Mouse (Mus musculus): ENCODE measurements around the gene Cdx2. TPM values are rescaled to one million over a fixed set of nuclear protein-coding genes. Genes with fewer than 3 reads are reported as not detected.
A peak's percentile ranks its signal among the peaks of the same experiment; 100 is the strongest.

Gene Cdx2
- polyA plus RNA-seq (2017; shearing (Covaris generic)), result not detected

DNA sequence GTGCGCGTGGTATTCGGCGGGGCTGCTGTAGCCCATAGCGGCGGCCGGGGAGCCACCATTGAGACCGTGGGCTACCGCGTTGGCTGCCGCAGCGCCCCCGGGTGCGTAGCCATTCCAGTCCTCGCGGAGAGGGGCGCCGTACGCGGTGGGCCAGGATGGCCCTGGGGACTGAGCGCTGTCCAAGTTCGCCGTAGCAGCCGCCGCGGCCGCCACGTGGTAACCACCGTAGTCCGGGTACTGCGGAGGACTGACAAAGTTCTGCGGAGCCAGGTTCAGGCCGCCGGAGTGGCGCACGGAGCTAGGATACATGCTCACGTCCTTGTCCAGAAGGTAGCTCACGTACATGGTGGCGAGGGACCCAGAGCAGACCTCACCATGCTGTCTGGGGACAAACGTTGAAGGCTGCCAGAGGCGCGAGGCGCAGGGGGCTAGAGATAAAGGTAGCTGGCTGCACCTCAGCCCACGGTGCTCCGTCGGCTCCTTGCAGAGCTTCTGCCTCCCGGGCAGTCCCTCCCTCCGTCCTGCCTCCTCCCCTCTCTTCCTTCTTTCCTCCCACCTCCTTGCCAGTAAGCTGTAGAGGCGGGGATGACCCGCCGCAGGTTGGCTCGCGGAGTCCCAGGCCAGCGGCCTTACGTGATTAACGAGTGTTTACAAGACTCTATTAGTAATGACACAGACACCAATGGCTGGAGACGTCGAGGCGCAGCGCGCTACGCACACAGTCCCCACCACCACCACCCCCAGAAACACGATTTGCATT, at the start of gene Cdx2:
TSS of gene Cdx2 (minus strand) at position 633 of the 760 bp plus-strand sequence.
- ATAC-seq, result no peak

DNA sequence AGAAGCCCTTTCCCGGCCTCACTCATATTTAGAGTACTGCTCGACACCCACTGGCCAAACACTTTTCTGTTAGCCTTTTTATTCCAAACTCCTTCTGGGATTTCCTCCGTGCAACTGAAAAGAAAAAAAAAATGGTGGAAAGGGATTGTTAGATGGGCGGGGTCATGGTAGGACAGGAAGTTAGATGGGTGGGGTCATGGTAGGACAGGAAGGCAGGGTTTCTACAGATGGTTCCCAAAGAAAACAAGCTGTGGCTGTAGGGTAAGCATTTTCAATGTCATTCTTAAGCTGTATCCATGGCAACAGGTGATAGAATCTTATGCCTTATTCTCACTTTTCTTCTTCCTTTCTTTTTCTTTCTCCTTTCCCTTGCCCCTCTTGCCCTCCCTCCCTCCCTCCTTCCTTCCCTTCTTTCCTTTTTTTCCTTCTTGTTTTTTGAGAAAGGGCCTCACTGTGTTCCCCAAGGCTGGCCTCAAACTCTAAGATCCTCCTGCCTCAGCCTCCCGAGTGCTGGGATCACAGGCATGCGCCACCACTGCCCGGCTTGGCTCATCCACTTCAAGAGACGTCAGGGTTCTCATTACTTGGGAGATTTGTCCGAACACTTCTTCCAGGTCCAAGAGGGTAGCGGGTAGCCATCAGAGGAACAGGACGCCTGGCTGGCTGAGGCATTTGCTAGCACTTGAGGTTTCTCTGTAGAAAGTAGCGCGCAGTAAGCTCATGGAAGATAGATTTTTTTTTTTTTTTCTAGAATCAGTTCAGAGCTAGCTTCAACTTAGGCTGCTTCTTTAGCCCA, 49.4 kb upstream of the Cdx2 start:
- no peak for ATAC-seq

DNA sequence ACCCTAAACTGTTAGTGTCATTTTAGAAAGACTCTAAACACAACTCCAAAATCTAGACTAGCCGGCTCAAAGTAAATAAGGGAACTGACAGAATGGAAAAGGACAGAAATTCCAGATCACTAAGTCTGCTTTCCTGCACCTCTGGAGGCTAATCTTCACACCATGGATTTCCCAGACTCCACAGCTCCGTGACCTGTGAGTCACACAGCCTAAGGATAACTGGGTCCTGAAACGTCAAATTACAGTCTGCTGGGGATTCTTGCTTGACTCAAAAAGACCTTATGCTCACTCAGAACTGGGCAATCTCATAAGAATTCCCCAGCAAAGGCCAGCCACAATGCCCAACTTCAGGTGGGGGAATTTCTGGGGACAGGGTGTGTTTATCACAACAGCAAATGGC, 48.7 kb upstream of the Cdx2 start:
- ATAC-seq, result no peak

DNA sequence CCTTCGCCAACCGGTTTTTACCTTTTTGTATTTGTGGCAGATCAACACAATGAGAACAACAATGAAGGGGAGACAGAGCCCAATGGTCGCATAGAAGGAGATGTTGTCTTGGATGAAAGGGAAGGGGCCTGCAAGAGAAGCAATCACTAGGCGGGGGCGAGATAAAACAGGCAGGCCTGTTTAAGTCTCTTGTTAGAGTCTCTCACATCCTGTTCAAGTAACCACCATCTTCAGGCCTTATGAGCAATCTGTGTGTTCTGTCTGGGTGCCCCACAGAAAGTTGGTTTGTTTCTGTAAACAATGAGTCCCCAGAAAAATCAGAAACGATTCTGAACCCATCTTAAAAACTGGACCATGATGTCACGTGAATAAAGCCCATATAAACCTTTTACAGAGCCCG, 47.9 kb upstream of the Cdx2 start:
- ATAC-seq, result no peak

DNA sequence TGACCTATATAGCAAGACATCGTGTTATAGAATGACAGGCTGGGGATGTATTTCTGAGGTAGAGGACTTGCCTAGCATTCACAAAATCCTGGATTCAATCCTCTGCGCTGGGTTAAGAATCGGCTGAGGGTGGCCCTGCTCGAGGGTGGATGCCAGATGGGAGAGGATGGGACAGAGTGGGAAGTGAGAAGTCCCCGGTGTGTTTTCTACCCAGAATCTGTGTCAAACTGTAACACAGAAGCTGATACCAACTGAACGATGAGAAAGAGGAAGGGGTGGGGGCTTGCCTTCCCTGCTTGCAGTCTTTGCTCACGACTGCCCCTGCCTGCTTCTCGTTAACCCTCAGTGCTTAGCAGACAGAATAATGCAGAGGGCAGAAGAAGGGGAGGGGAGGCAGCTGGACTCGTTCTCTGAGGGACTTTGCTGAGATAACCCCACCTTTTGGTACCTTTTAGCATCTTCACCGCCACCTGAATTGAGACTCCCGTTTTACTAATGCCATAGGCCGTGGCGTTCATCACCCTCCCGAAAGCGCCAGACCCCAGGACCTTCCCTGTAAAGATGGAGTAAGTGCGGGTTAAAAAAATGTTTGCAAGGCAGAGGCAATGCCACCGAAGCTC, 47.2 kb upstream of the Cdx2 start:
- no peak for ATAC-seq

DNA sequence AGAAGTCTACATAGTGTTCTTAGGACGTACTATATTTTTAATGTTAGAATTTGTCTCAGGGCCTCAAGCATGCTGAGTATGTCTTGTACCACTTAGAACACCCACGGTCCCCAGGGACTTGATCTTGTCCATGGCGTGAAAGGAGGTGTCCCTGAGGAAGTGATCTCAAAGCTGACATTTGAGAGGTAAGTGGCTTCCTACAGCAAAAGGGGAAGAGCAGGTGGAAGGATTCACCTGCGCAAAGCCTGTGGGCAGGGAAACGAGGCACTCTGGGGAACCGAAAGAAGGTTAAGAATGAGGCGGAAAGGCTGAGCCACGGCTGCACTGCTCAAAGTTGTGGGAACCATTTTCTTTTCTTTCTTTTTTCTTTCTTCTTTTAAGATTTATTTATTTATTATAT, 44.9 kb upstream of the Cdx2 start:
- ATAC-seq, result no peak

DNA sequence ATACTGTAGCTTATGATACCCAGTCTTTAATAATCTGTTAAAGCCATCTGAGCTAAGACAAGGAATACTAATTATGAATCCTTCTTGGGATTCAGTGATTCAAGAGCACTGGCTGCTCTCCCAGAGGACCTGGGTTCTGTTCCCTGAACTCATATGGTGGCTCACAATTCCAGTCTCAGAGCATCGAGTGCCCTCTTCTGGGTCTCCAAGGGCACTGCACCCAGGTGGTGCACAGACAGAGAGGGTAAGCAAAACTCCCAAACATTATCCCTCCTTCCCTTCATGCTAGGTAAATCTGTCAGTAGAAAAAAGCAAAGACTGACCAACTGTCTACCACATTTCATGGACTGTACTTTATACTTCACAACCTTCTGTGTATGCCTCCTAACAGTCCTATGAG, 38.9 kb upstream of the Cdx2 start:
- no peak for ATAC-seq

DNA sequence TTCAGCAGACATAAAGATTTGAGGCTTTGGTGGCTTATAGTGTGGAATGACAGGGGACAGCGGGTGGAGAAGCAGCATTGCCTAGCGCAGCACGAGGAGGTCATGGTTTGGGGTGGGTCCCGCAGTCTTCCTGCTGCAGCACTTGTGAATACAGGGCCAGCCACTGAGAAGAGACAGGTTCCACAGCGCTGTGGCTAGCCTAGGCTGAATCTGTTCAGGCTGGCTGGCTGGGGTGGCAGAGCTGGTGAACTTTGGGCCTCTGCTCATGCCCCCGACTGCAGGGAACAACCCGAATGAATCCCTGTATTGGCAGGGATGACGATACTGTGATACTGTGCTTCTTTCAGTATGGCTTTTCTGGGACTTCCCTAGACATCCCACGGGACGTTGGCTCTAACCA, 36.8 kb upstream of the Cdx2 start:
- ATAC-seq, result no peak

DNA sequence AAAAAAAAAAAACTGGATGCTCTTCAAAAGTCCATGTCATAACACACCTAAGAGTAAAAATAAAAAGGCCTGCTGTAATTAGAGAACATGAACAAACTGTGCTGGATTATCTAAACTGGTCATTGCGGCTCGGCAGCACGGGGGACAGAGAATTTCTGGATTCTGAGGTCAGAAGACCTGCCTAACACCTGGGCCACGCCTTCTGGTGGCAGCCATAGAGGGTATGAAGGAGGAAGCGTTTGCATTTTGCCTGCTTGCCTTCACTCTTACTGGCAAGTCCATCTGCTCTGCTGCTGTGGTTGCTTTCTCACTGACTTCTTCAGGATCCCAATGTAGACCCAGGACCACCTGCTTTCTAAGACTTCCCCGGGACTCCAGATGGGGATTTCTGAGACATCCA, 35.8 kb upstream of the Cdx2 start:
- no peak for ATAC-seq

DNA sequence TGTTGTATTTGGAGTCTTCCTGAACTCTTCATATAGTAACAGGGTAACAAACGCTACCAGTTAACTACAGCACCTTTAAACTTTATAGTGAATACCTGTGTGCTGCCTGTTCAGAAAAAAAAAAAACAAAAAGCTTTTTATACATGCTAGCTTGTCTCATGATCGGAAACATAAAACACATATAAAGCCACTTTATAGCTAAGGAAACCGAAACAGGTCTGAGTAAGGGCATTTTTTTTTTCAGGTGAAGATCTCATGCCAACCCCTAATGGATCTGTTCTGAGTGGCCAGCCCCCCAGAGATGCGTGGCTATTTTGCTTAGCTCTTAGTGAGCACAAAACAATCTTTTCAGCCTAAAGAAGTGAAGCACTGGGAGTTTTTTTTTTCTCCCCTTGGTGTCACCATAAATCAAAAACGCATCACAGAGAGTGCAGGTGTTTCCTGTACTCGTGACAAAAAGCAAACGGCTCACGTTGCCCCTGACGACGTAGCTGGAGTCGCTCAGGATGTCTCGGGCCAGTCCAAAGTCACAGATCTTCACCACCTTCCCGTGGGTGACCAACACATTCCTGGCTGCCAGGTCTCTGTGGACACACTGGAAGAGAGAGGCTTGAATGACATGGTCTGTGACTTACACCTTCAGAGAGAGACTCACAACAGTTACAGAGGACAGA, 33.8 kb upstream of the Cdx2 start:
- ATAC-seq, result peak; percentile 88

DNA sequence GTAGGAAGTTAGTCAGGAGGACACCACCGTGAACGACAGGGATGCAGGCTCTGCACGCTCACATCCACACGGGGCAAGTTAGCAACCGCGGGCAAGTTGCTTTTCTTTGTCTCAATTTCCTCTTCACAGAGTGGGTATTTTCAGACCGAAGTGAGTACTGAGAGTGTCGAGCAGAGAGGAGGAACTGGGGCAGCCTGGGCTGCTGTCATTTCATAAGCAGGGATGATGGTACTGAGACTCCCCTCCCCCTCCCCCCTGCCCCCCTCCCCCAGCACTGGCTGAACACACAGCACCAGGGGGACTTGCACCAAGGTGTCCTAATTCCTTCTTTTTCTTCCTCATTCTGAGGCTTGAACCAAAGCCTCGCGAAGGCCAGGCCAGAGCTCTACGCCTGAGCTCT, 32.5 kb upstream of the Cdx2 start:
- ATAC-seq, result no peak

DNA sequence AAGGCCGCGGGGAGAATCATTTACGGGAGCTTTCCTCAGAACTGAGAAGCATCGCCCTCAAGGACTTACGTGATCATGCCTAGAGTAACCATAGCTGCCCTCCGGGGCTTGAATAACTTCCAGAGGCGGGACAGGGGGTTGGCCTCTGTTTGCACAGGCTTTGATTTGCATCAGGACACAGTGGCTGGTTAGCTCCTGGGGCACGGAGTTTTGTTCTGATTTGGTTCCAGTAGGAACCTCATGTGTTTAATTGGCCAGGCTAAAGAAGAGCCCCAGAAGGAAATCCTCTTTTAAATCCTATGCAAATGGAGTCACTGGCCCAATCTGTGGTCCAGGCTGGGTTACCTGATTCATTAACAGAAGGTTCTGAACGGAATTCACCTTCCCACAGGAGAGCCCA, 31.9 kb upstream of the Cdx2 start:
- no peak for ATAC-seq

DNA sequence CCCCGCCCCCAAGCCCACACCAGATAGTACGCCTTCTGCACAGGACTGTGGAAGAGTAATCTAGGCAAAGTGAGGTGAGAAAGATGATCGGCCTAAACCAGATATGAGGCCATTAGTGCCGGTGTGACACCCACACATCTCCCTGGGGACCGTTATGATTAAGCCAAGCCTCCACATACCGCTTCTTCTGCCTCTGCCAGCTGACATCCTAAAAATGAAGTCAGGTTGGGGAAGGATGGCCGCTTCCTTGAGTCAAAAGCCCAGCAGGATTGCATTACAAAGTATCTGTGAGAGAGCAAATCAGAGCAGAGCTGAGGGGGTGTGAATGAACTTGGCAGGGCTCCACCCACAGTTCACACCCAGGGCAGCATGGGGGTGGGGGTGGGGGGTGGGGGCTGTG, 25.6 kb upstream of the Cdx2 start:
- no peak for ATAC-seq

DNA sequence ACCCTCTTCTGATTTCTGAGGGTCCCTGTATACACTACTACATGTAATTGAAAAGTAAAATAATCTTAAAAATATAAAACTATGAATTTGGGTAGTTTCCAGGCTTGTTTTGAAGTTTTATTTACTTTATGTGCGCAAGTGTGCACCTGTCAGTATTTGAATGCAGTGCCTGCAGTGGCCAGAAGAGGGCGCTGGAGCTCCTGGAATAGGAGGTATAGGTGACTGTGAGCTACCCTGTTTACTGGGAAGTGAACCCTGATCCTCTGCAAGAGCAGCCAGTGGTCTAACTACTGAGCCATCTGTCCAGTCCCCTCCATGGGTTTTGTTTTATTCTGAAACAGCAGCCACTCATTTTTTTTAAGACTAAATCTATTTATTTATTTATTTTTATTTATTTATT, 24.5 kb upstream of the Cdx2 start:
- peak; percentile 43 for ATAC-seq

DNA sequence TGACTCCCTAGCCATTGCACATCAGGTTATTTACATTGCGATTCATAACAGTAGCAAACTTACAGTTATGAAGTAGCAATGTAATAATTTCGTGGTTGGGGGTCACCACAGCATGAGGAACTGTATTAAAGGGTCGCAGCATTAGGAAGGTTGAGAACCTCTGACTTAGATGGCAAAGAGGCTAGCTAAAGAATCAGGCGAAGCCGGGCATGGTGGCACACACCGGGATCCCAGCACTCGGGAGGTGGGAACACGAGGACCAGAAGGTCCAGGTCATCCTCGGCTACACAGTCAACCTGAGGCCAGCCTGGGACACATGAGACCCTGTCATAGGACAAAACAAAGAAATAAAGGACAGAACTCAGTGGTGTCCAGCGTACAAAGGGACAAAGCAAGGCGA, 22.9 kb upstream of the Cdx2 start:
- ATAC-seq, result no peak

DNA sequence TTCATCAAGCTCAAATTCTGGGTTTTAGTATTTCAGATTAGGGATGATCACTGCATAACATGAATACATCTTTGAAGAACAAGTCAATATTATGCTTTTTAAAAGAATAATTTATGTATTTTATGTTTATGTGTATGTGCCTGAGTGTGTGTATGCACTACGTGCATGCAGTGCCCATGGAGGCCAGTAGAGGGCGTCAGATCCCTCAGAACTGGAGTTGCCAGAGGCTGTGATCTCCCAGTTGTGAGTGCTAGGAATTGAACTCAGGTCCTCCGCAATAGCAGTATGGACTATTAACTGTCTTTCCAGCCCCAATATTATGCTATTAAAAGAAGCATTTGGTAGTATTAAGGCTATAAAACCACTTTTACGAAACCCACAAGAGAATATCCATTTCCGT, 20.6 kb upstream of the Cdx2 start:
- no peak for ATAC-seq

DNA sequence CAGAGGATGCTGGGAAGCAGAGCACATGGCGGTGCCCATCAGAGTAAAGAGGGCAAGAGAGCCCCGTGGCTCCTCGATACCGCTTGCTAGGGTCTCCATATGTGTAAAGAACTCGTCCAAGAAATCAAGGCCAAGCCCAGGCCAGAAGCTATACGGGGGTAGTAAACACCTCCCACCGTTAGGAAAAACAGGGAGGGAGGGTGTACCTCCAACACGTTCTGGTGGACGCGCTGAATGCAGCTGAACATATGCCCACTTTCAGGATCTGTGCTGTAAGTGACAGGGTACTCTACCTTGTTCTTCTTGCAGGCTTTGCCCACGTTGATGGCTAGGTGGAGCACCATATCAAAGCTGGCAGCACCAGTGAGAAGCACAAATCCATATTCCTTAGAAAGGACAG, 18.9 kb upstream of the Cdx2 start:
- no peak for ATAC-seq

DNA sequence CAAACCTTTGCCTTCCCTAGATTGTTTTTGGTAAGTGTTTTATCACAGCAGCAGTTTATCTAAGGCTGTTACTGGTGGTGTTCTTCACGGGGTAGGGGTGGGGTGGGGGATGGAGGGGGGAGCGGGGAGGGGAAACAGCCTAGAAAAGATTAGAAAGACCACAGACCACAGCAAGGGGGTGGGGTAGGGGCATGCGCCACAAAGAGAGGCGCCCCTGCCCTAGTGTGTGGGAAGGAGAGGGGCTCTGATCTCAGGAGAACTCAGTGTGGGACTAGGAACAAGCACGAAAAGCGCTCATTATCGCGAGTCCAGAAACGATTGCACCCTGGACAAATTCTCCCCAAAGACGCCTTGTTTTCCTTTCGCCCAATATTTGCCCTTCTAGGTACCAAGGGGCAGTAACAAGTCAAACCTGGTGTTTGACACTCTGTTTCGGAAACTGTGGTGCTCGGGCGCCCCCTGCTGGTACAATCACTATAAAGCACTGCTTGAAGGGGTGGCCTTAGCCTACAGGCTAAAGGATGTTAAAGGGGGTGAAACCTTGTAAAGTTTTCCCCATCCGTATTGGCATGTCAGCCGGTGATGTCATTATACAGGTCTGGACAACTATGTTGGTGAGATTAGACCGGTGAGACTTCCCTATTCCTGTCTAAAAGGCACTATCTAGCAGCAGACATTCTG, 16.3 kb upstream of the Cdx2 start:
- peak; percentile 76 for ATAC-seq

DNA sequence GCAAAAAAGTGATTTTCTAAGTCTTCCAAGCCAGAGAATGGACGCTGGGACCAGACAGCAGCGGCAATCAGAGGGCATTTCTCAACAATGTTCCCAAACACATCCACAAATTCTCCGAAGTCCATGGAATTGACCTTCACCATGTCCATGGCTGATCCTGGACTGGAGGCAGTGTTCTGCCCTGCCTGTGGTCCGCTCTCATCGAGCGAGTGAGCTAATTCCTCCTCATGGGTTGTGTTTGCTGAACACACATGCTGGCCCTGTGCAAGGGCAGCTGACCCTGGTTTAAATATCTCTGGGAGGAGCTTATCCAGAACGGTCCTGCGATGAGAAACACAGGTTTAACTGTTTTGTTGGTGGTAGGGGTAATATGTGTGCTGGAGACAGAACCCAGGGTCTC, 15.1 kb upstream of the Cdx2 start, which contains the start of gene Urad:
TSS of gene Urad (minus strand) at position 258 of the 400 bp plus-strand sequence.
- no peak for ATAC-seq

DNA sequence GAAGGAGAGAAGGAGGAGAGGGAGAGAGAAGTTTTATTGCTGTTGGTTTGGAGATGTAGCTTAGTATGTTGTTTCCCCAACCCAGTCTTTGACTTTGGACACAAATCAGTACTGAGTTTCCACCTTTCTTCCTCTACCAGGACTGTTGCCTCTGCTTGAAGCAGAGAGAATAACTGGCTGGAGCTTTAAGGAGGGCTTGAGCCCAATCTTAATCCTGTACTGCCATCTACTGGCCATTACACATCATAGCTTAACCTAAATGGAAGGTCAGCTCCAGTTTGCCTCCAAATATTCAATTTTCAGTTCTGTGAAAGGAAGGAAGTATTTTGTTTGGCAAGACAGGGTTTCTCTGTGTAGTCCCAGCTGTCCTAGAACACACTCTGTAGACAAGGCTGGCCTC, 12.6 kb upstream of the Cdx2 start:
- ATAC-seq, result peak; percentile 73

DNA sequence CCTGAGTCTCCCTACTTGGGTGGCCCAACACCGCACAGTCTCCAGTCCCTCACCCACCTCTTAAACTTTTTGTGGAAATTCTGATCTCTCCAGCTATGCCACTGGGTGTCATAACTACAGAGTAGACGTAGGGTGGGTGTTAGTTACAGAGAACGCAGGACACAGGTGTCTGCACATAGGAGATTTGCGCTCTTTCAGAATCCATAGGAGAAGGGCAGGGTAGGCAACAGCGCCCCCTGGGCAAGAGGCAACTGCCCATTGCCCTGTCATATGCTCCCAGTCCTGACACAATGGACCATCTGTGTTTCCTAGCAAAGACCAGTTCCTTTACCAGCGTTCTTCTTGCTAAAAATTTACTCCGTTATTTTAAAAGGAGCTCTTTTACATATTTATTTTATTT, 10.9 kb upstream of the Cdx2 start:
- ATAC-seq, result no peak

DNA sequence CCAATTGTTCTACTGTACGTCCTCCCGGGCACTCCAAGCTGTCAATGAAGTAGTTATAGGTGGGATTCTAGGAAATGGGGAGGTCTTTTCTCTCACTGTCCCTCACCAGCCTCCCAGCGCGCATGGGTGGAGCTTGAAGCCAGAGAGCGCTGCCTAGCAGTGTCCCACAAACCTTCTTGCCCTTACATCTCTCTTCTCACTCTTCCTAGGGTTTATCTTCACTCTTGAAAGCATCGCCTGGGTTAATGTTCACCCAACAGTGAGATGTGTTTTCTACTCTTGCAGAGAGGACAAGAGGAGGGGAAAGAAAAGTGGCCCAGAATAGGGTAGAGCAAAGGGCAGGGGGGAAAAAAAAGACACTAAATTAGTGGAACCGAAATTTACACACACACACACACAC, 10.3 kb upstream of the Cdx2 start:
- no peak for ATAC-seq
